Mouse (Mus musculus) stomach, embryonic 15.5 days (tissue): ENCODE measurements around the gene Zbtb7b. TPM values are rescaled to one million over a fixed set of nuclear protein-coding genes. Genes with fewer than 3 reads are reported as not detected.
"Not testable (repeated sequence)": the region's sequence is repeated elsewhere in the genome, so short reads cannot be mapped to it uniquely, and the experiment has no call there.

Experiments used
- ATAC-seq: fragments of 200-750 bp; cut with Nextera tagmentation; 2 replicates; pipeline ENCODE4 v1.8.0; 2017; ENCODE audit warnings: low read depth, moderate number of reproducible peaks, moderate TSS enrichment; ENCODE audit not compliant: insufficient read depth, low FRiP score
- H3K27ac ChIP-seq: fragments of 300-500 bp; sonication (generic); 2 replicates; pipeline ENCODE4 v1.5.1; 2015; ENCODE audit warnings: mild to moderate bottlenecking, inconsistent platforms
- H3K27me3 ChIP-seq: fragments of 300-500 bp; sonication (generic); replicated peaks from 2 replicates; pipeline ENCODE4 v1.6.1; 2015; ENCODE audit warnings: inconsistent platforms
- H3K36me3 ChIP-seq: fragments of 300-500 bp; sonication (generic); 2 replicates; pipeline ENCODE4 v1.6.1; 2015; ENCODE audit warnings: inconsistent platforms
- H3K4me1 ChIP-seq: fragments of 300-500 bp; sonication (generic); 2 replicates; pipeline ENCODE4 v1.6.1; 2015; ENCODE audit warnings: inconsistent platforms
- H3K4me2 ChIP-seq: fragments of 300-500 bp; sonication (generic); 2 replicates; pipeline ENCODE4 v1.6.1; 2015; ENCODE audit warnings: mild to moderate bottlenecking, inconsistent platforms
- H3K4me3 ChIP-seq: fragments of 300-500 bp; sonication (generic); replicated peaks from 2 replicates; pipeline ENCODE4 v1.5.1; 2015; ENCODE audit warnings: inconsistent platforms
- H3K9ac ChIP-seq: fragments of 300-500 bp; sonication (generic); 2 replicates; pipeline ENCODE4 v1.6.1; 2015; ENCODE audit warnings: inconsistent platforms
- H3K9me3 ChIP-seq: fragments of 300-500 bp; sonication (generic); 2 replicates; pipeline ENCODE4 v1.6.1; 2016; ENCODE audit warnings: inconsistent platforms
- WGBS: fragments of 180-500 bp; shearing (Covaris S2); methylation state at CpG from one replicate; pipeline ENCODE4 v1.1.7; 2015; 5-methylcytosine and 5-hydroxymethylcytosine counted together
- polyA plus RNA-seq: library from polyadenylated mRNA; unstranded; fragments of >200 nt; fragmentation: Nextera tagmentation; extraction: Ambion mirVana; gene quantifications from 2 replicates; pipeline ENCODE4 v1.2.1, GENCODE M21; 2015

The Zbtb7b gene
- polyA plus RNA-seq = 7.8 and 7.9 TPM in 2 replicates

DNA sequence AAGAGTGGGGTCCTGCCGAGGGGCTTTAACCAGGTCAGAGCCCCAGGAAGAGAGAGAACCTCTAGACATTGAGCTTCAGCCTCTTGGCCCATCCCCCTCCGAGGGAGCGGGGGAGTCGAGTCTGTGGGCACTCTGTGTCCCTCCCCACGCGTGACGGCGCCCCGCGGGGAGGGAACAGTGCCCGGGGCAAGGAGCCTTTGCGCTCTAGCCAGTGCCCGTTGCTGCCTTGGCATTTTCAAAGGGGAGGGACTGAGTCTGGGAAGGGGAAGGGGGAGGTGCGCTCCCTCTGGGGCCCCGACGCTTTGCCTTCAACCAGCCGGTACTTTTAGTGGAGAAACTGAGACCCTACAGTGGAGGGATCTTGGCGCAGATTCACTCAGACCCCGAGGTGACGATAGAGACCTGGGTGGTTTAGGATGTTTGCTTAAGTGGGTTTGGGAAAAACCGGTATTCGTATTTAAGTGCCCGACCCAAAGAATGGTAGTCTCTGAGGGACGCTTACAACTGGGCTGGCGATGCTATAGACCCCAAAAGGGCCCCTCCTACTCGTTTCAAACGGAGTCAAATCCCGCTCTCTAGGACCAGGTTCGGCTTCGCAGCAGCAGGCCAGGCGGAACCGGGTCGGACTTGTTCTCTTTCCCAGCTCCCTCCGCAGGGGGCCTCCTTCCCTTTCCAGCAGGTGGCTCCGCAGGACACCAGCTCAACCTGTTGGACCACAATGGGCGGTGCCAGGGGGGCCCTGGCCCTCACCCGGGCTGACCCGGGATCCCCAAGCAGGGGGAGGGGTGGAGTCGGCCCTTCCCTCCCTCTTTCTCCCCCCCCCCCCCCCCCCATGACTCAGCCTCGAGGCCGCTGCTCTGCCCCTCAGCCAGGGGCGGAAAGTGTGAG is at the start of gene Zbtb7b:
Zbtb7b (minus strand) TSS at position 771 of the 888 bp plus-strand sequence.
- H3K4me1 ChIP-seq = peaks cover 32% of the 10 kb centered on the region

DNA sequence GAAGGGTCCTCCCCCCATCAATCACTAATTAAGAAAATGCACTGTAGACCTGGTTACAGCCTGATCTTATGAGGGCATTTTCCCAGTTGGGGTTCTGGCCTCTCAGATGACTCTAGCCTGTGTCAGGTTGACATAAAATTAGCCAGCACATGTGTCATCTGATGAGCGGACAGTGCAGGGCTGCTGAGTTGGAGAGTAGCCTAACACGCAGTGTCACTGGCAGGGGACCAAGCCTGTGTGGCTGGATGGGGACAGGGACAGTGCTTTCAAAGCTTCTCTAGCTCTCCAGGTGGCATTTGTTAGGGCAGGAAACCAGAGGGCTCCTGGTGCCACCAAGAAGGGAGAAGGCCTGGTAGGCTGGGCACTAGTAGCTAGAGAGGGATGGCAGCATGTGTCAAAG is 46.1 kb upstream of the Zbtb7b start:
- Histone ChIP-seq H3K27me3 (no peaks in the 10 kb centered on the region), H3K4me3 (no peak overlapping the region), H3K27ac (no peak overlapping the region), H3K9me3 (no peaks in the 10 kb centered on the region), H3K9ac (no peak overlapping the region), H3K4me2 (no peak overlapping the region), H3K4me1 (peaks cover 10% of the 10 kb centered on the region; the same call in 1 of the 2 replicates), H3K36me3 (no peaks in the 10 kb centered on the region)
- WGBS = 89% methylated on average over 2 of the region's 2 CpGs
- ATAC-seq = no peak

More for the DNA sequence above, at the start of gene Zbtb7b:
- no peaks in the 10 kb centered on the region for H3K9me3 ChIP-seq
- WGBS = 0% methylated on average over 39 of the region's 42 CpGs
- H3K4me2 ChIP-seq = peak within 1 kb of the TSS; percentile 95
- H3K9ac ChIP-seq = peak within 1 kb of the TSS; percentile 45
- no peaks in the 10 kb centered on the region for H3K36me3 ChIP-seq
- peak; percentile 27 for ATAC-seq
- no peaks in the 10 kb centered on the region for H3K27me3 ChIP-seq
- H3K27ac ChIP-seq = peak within 1 kb of the TSS; percentile 98
- H3K4me3 ChIP-seq = peak within 1 kb of the TSS; percentile 64

DNA sequence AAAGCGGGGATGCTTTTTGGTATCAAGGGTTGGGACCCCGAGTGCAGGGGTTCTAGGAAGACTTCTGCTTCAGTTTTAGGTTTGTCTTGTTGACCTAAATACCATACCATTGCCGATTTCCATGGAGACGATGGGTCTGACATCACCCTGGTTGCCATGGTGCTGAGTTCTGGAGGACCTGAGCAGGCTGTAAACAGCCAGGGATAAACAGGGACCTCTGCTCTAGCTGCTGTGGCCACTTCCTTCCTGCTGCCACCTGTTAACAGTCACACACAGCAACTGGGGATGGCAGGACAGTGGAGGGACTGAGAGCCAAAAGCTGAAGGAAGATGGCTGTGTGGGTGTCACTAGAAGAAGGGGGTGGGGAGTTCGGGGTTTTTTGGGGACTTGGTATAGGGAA is 42.7 kb upstream of the Zbtb7b start:
- H3K9ac ChIP-seq = peak overlapping the region; percentile 40
- peak overlapping the region; percentile 69 for H3K4me2 ChIP-seq
- 23% methylated on average over 5 of the region's 5 CpGs for WGBS
- no peak for ATAC-seq
- no peaks in the 10 kb centered on the region for H3K9me3 ChIP-seq
- peak overlapping the region; percentile 52 for H3K4me3 ChIP-seq
- H3K36me3 ChIP-seq = peaks cover 20% of the 10 kb centered on the region
- H3K27me3 ChIP-seq = no peaks in the 10 kb centered on the region
- H3K27ac ChIP-seq = peak overlapping the region; percentile 70
- peaks cover 12% of the 10 kb centered on the region; the same call in 1 of the 2 replicates for H3K4me1 ChIP-seq

DNA sequence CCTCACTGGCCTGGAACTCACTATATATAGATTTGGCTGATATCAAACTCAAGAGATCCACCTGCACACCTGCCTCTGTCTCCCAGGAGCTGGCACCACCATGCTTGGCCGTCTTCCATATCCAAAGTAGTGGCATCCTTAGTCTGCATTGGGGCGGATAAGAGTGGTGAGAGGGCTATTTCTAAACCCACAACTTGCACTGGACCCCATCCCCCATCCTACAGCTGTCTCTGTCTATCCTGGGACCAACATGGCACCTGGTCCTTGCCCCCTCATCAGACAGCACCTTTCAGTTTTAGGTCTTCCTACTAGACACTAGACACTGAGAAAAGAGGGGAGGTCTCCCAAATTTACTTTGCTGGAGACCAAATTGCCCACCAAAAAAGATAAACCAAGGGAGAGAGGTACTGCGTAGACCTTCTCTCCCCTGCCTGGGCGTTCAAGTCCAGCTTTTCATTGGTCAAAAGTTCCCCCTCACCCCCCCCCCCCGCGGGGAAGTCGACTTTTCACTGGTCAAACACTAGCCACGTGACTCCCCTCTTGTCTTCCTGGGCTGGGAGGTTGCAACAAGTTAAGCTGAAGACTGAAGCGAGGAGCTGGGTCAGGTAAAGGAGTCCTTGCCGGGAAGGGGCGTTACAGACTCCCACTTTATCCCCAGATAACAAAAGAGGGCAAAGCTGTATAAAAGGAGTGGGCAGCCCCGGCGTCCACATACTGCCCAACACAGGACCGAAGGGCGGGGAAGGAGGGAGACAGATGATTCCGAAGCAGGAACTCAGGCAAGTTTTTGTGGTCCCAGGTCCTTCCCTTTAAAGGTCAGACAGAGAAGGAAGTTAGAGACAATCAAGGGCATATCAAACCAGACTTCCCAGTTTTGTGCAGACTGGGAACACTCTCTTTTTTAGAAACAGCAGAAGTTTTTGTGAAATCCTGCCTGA is 41.9 kb upstream of the Zbtb7b start, which contains the start of gene Pbxip1:
Pbxip1 (plus strand) TSS at position 531 of the 938 bp plus-strand sequence.
- no peaks in the 10 kb centered on the region for H3K27me3 ChIP-seq
- no peaks in the 10 kb centered on the region for H3K9me3 ChIP-seq
- peak within 1 kb of the TSS; percentile 40 for H3K9ac ChIP-seq
- peak; percentile 81 for ATAC-seq
- peak within 1 kb of the TSS; percentile 69 for H3K4me2 ChIP-seq
- peaks cover 18% of the 10 kb centered on the region for H3K4me1 ChIP-seq
- H3K4me3 ChIP-seq = peak within 1 kb of the TSS; percentile 52
- 5% methylated on average over 16 of the region's 16 CpGs for WGBS
- H3K27ac ChIP-seq = peak within 1 kb of the TSS; percentile 70
- H3K36me3 ChIP-seq = peaks cover 22% of the 10 kb centered on the region

DNA sequence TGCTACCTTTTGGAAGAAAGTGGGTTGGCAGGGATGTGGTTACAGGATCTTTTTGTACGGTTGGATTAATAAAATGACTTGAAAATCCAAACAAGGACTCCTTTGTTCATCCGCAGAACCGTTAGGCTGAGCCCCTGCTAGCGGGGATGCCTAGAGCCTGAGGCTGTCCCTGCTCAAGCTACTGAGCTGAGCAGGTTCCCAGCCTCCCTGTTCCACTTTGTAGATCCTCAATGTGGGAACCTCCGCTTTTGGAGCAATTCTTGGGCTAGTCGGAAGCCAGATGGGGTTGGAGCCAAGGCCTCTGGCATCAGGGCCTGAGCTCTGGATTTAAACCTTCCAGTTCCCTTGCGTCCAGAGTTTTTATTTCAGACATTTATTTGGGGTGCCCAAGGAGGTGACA is 40.5 kb upstream of the Zbtb7b start:
- Histone ChIP-seq H3K4me1 (peaks cover 23% of the 10 kb centered on the region), H3K4me3 (no peak overlapping the region), H3K9me3 (no peaks in the 10 kb centered on the region), H3K27ac (no peak overlapping the region; the same call in 1 of the 2 replicates), H3K27me3 (no peaks in the 10 kb centered on the region), H3K36me3 (peaks cover 22% of the 10 kb centered on the region), H3K9ac (no peak overlapping the region), H3K4me2 (no peak overlapping the region)
- WGBS = 63% methylated on average over 7 of the region's 7 CpGs
- ATAC-seq = no peak

DNA sequence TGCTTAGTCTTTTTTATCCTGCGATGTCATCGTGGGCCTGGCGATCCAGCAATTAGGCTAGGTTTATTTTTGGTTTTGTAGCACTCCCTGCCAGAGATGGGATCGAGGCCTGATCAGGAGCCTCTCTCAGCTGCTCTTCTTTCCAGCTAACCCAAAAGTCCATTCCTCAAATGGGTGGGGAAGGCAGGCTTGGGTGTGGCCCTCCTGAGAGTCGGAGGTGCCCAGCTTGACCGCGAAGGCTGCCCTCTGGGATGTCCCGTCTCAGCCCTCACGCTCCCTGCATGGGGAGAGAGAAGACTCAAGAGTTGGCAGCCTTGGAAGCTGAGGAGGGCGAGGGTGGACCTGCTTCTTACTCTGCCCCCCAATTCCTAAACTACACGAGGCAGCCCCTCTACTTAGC is 40.0 kb upstream of the Zbtb7b start:
- H3K9ac ChIP-seq = no peak overlapping the region
- 78% methylated on average over 11 of the region's 11 CpGs for WGBS
- no peak overlapping the region for H3K4me3 ChIP-seq
- H3K27ac ChIP-seq = no peak overlapping the region; the same call in 1 of the 2 replicates
- H3K36me3 ChIP-seq = peaks cover 22% of the 10 kb centered on the region
- no peak for ATAC-seq
- no peak overlapping the region for H3K4me2 ChIP-seq
- no peaks in the 10 kb centered on the region for H3K27me3 ChIP-seq
- no peaks in the 10 kb centered on the region for H3K9me3 ChIP-seq
- H3K4me1 ChIP-seq = peaks cover 23% of the 10 kb centered on the region

DNA sequence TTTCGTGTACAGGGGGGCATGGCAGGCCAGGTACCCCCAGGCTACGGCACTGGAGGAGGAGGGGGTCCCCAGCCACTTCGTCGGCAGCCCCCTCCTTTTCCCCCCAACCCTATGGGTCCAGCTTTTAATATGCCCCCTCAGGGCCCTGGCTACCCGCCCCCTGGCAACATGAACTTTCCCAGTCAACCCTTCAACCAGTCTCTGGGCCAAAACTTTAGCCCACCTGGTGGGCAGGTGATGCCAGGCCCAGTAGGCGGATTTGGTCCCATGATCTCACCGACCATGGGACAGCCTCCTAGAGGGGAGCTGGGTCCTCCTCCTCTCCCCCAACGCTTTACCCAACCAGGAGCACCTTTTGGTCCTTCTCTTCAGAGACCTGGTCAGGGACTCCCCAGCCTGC is 38.0 kb upstream of the Zbtb7b start:
- whole genome bisulfite sequencing = 88% methylated on average over 8 of the region's 8 CpGs

DNA sequence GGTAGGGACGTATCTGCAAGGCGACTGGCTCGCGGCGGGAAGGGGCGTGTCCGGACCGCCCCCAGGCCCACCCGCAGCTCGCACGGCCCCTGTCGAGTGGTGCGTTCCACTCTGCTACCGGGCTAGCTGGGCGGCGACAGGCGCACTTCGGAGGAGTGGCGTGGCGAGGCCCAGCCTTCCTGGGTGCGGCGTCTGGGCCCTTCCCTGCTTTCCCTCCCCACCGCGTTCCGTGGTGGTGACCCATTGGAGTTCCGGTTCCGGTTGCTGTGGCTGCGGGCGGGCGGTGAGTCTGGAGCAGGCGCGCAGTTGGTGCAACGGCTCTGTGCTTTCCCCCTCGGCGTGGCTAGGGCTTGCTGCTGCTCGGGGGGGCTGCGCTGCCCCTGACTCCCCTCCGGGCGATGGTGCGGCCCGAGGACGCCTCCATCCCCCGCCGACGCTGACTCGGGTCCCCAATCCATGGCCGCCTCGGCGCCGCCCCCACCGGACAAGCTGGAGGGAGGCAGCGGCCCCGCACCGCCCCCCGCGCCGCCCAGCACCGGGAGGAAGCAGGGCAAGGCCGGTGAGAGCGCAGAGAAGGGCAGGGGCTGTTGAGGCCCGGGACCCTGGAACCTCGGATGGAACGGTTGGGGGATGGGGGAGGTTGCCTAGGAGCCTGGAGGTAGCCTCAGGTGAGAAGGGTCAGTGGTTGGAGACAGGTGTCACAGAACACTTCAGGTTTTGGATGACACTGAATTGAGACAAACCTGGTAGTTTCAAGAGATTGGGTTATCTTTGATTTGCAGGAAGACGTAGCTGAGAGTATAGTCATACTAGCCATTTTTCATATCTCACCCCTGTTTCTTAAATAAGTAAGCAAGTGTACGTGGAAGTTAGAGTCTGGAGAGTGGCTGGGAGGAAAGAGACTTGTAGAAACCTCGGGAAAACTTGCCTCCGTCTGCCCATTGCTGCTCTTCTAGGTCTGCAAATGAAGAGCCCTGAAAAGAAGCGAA is 35.9 kb upstream of the Zbtb7b start, which contains the start of gene Pygo2:
Pygo2 (plus strand) TSS at position 44 of the 989 bp plus-strand sequence.
- Histone ChIP-seq H3K36me3 (peaks cover 45% of the 10 kb centered on the region), H3K4me2 (peak within 1 kb of the TSS; percentile 61), H3K4me3 (peak within 1 kb of the TSS; percentile 98), H3K27ac (peak within 1 kb of the TSS; percentile 92), H3K27me3 (no peaks in the 10 kb centered on the region), H3K9me3 (no peaks in the 10 kb centered on the region), H3K9ac (peak within 1 kb of the TSS; percentile 96), H3K4me1 (peaks cover 13% of the 10 kb centered on the region)
- peak; percentile 99 for ATAC-seq
- 2% methylated on average over 65 of the region's 68 CpGs for WGBS

More for the DNA sequence above, 38.0 kb upstream of the Zbtb7b start:
- Histone ChIP-seq H3K27me3 (no peaks in the 10 kb centered on the region), H3K4me1 (peaks cover 23% of the 10 kb centered on the region), H3K9ac (no peak overlapping the region), H3K36me3 (peaks cover 27% of the 10 kb centered on the region), H3K4me3 (no peak overlapping the region), H3K4me2 (no peak overlapping the region), H3K27ac (no peak overlapping the region), H3K9me3 (no peaks in the 10 kb centered on the region)
- no peak for ATAC-seq

DNA sequence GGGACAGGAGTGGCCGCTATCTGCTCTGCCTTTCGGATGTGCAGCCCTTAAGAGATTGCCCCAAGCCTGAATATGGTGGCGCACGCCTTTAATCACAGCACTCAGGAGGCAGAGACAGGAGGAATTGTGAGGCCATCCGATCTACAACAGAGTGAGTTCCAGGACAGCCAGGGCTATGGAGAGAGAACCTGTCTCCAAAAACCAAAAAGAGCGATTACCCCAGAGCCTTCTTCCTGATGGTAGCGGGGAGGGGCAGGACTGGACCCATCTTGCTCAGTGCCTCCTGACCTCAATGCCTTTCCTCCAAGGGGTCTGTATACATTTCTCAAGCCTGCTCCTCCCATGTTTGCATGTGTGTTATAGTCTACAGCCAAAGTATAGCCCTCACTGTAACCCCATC is 34.4 kb upstream of the Zbtb7b start:
- WGBS = 80% methylated on average over 7 of the region's 7 CpGs
- H3K4me2 ChIP-seq, ATAC-seq, H3K27ac ChIP-seq, H3K9ac ChIP-seq, H3K4me3 ChIP-seq, H3K9me3 ChIP-seq, H3K27me3 ChIP-seq: not testable (repeated sequence)
- H3K36me3 ChIP-seq = peaks cover 53% of the 10 kb centered on the region
- H3K4me1 ChIP-seq = peaks cover 23% of the 10 kb centered on the region

DNA sequence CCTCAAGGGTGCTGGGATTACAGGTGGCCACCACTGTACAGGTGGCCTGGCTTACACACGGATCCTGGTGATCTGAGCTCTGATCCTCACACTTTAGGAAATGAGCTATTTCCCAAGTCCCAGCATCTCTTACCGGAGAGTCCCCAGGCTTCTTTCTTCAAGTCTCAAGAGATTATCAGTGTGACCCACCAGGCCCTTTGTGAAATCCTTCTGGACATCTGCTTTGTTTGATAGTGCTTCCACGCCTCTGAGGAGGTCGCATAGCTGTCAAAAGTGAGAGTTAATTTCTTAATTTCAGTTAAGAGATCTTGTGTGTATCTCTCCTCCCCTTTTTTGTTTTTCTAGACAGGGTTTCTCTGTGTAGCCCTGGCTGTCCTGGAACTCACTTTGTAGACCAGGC is 31.3 kb upstream of the Zbtb7b start:
- H3K27me3 ChIP-seq = no peaks in the 10 kb centered on the region
- H3K36me3 ChIP-seq = peaks cover 36% of the 10 kb centered on the region
- H3K9me3 ChIP-seq = no peaks in the 10 kb centered on the region
- no peak overlapping the region for H3K4me2 ChIP-seq
- H3K9ac ChIP-seq = no peak overlapping the region
- H3K27ac ChIP-seq = no peak overlapping the region
- WGBS = 82% methylated on average over 4 of the region's 4 CpGs
- no peak for ATAC-seq
- peaks cover 38% of the 10 kb centered on the region for H3K4me1 ChIP-seq
- no peak overlapping the region for H3K4me3 ChIP-seq

DNA sequence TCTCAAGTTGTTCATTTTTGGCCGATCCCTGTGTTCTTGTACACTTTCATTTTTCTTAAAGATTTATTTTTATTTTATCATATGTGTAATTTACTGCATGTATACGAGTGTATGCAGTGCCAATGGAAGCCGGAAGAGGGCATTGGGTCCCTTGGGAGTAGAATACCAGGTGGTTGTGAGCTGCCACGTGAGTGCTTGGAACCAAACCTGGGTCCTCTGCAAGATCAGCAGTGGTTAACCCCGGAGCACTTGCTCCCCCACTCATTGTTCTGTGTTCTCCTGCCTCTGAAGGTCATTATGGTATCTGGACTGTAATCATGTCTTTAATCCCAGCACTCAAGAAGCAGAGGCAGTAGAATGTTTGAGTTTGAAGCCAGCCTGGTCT is 30.6 kb upstream of the Zbtb7b start:
- no peak overlapping the region for H3K4me2 ChIP-seq
- H3K27me3 ChIP-seq = no peaks in the 10 kb centered on the region
- H3K4me3 ChIP-seq = no peak overlapping the region
- no peak for ATAC-seq
- peaks cover 43% of the 10 kb centered on the region for H3K4me1 ChIP-seq
- peaks cover 36% of the 10 kb centered on the region for H3K36me3 ChIP-seq
- H3K27ac ChIP-seq = 0 out of 2 replicates have a peak overlapping the region, but pooled peaks have one; percentile 9
- H3K9me3 ChIP-seq = no peaks in the 10 kb centered on the region
- WGBS = 78% methylated on average over 5 of the region's 5 CpGs
- H3K9ac ChIP-seq = no peak overlapping the region
